Comparison of ENCODE assay signal across 16 mouse cellular contexts in genomic region chr11:97547957-97548706, GRCm38 (mm10). TPM values are rescaled to one million over a fixed set of nuclear protein-coding genes. Genes with fewer than 3 reads are reported as not detected.
DNase-seq lines count a peak whose midpoint lies in the region; ATAC-seq and TF ChIP-seq lines count a peak whose summit lies in the region.
"Had no signal": no experiment of that assay in that cellular context is flagged by ENCODE, and none has a peak within 500 bp of the region (broad histone marks: within the 10 kb centered on the region; RNA-seq: fewer than 3 reads in every experiment).

No protein-coding gene starts in this region.

- WGBS in hindbrain, embryonic 10.5 days = 64% methylated on average over 12 of the region's 12 CpGs
- WGBS in hindbrain, embryonic 14.5 days = 67% methylated on average over 12 of the region's 12 CpGs

- H3K36me3 ChIP-seq in hindbrain, embryonic 10.5 days = no peaks in the 10 kb centered on the region
- H3K36me3 ChIP-seq in hindbrain, embryonic 14.5 days (replicated peaks; ENCODE audit: control insufficient read depth, insufficient read depth) = 0 out of 2 replicates have a peak, but pooled peaks cover 9% of the 10 kb centered on the region
- H3K36me3 ChIP-seq in CH12.LX (replicated peaks in 1 of 2; ENCODE audit: control insufficient read depth in 1 of 2, insufficient read depth in 1 of 2, low read length in 1 of 2) (no peaks in the 10 kb centered on the region), MEL (ENCODE audit: control insufficient read depth in 1 of 2, insufficient read depth in 2 of 2, low read length in 2 of 2) (no peaks in the 10 kb centered on the region)
- H3K36me3 ChIP-seq: kidney, embryonic 15.5 days had no signal

- H3K27ac ChIP-seq in hindbrain, embryonic 10.5 days = 0 out of 2 replicates have a peak overlapping the region, but pooled peaks have one; percentile 83
- H3K27ac ChIP-seq in hindbrain, embryonic 14.5 days = no peak overlapping the region
- no peak overlapping the region for H3K27ac ChIP-seq in CH12.LX (ENCODE audit: insufficient read depth, low read depth)
- H3K27ac ChIP-seq in MEL (ENCODE audit: control insufficient read depth, low read depth, low read length) = no peak overlapping the region
- H3K27ac ChIP-seq: kidney, embryonic 15.5 days had no signal

- TF ChIP-seq CTCF in CH12.LX (conservative IDR thresholded peaks at IDR 0.05 in 1 of 2, IDR thresholded peaks at IDR 0.05 in 1 of 2; ENCODE audit: low read depth in 2 of 2, low read length in 2 of 2) (peak; percentile 24 to 33; a peak in 3 of 4 replicates), MEL (IDR thresholded peaks at IDR 0.05 in 2 of 3, conservative IDR thresholded peaks at IDR 0.05 in 1 of 3; ENCODE audit: control insufficient read depth in 1 of 3, insufficient read depth in 1 of 3, low read depth in 2 of 3, low read length in 3 of 3, poor library complexity in 1 of 3, severe bottlenecking in 1 of 3) (no peak)

- no peak for DNase-seq in hindbrain, embryonic 10.5 days (ENCODE audit: low spot score)
- no peak for DNase-seq in hindbrain, embryonic 14.5 days (ENCODE audit: low spot score)
- DNase-seq in CH12.LX (ENCODE audit: extremely low read depth) (no peak), MEL (ENCODE audit: low read depth, low spot score) (peak; percentile 21)
- DNase-seq in cerebellum, postnatal 14 days = peak; percentile 45 to 53
- DNase-seq in right cerebral cortex, postnatal 10 days (ENCODE audit: low spot score in 2 of 2) = no peak
- no peak for DNase-seq in adrenal gland, postnatal 14 days
- DNase-seq: heart, postnatal 10 days; liver, postnatal 0 days; right cerebral cortex, postnatal 25 days; thymus, postnatal 4 days had no signal

- H3K9me3 ChIP-seq in hindbrain, embryonic 10.5 days = no peaks in the 10 kb centered on the region
- no peaks in the 10 kb centered on the region for H3K9me3 ChIP-seq in hindbrain, embryonic 14.5 days (ENCODE audit: control insufficient read depth, low read length)
- H3K9me3 ChIP-seq in CH12.LX (replicated peaks; ENCODE audit: low read length) (peaks cover 3% of the 10 kb centered on the region), MEL (replicated peaks; ENCODE audit: insufficient read depth, low read length) (no peaks in the 10 kb centered on the region)
- H3K9me3 ChIP-seq: kidney, embryonic 15.5 days had no signal

- TF ChIP-seq RAD21 in CH12.LX (IDR thresholded peaks at IDR 0.05; ENCODE audit: low read depth, low read length) = no peak
- TF ChIP-seq RAD21 in MEL (IDR thresholded peaks at IDR 0.05; ENCODE audit: low read depth, low read length) = no peak

- no peak overlapping the region for H3K4me3 ChIP-seq in hindbrain, embryonic 10.5 days
- no peak overlapping the region for H3K4me3 ChIP-seq in hindbrain, embryonic 14.5 days (replicated peaks; ENCODE audit: low read length)
- no peak overlapping the region for H3K4me3 ChIP-seq in CH12.LX (replicated peaks in 1 of 3; ENCODE audit: low read depth in 2 of 3, low read length in 2 of 3, poor library complexity in 1 of 3)
- H3K4me3 ChIP-seq in MEL (ENCODE audit: control insufficient read depth in 1 of 2, insufficient read depth in 1 of 2, low read depth in 2 of 2, low read length in 2 of 2) = no peak overlapping the region

- no peak for TF ChIP-seq POLR2A in CH12.LX (IDR thresholded peaks at IDR 0.05; ENCODE audit: low read depth, low read length)
- no peak for TF ChIP-seq POLR2A in MEL (IDR thresholded peaks at IDR 0.05; ENCODE audit: control insufficient read depth in 1 of 2, insufficient read depth in 1 of 2, low read depth in 1 of 2, low read length in 2 of 2, poor library complexity in 1 of 2)

- no peak for ATAC-seq in hindbrain, embryonic 14.5 days (ENCODE audit: low FRiP score)
- ATAC-seq: activated CD4-positive, CD25-positive, alpha-beta regulatory T cell, adult 4 months; forebrain, embryonic 16.5 days; inflammation-experienced regulatory T-cells, adult 6 months; liver, postnatal 0 days had no signal

- no peak for TF ChIP-seq EP300 in CH12.LX (IDR thresholded peaks at IDR 0.05; ENCODE audit: low read length)
- no peak for TF ChIP-seq EP300 in MEL (IDR thresholded peaks at IDR 0.05; ENCODE audit: low read depth in 1 of 2, low read length in 2 of 2)

- H3K4me1 ChIP-seq in hindbrain, embryonic 10.5 days (replicated peaks) = peaks cover 74% of the 10 kb centered on the region
- H3K4me1 ChIP-seq in hindbrain, embryonic 14.5 days (replicated peaks; ENCODE audit: control insufficient read depth, insufficient read depth, low read length) = peaks cover 25% of the 10 kb centered on the region
- H3K4me1 ChIP-seq in CH12.LX (ENCODE audit: control insufficient read depth in 1 of 2, insufficient read depth in 2 of 2) (peaks cover 5 to 9% of the 10 kb centered on the region in 2 experiments), MEL (ENCODE audit: control insufficient read depth in 1 of 2, insufficient read depth in 2 of 2, low read length in 2 of 2) (no peaks in the 10 kb centered on the region)

- no peak overlapping the region for H3K4me2 ChIP-seq in hindbrain, embryonic 14.5 days (replicated peaks)
- no peak overlapping the region for H3K4me2 ChIP-seq in CH12.LX (ENCODE audit: insufficient read depth, low read depth, poor library complexity, severe bottlenecking)

- dilution Hi-C loops in CH12.LX (cut with MboI; ENCODE audit: extremely low pct_ligation_motif_present, extremely low pct_unique_long_range_greater_than_20kb, low sequenced_read_pairs) = no loop called here

- H3K79me2 ChIP-seq in CH12.LX (replicated peaks; ENCODE audit: control insufficient read depth, extremely low read depth, insufficient read depth, poor library complexity, severe bottlenecking) (no peaks in the 10 kb centered on the region), MEL (ENCODE audit: control insufficient read depth, insufficient read depth, low read length, poor library complexity) (no peaks in the 10 kb centered on the region)

- H3K9ac ChIP-seq in hindbrain, embryonic 14.5 days = no peak overlapping the region
- H3K9ac ChIP-seq in CH12.LX (ENCODE audit: insufficient read depth, low read depth) (no peak overlapping the region), MEL (ENCODE audit: control insufficient read depth, low read depth, low read length, poor library complexity, severe bottlenecking) (no peak overlapping the region)
- H3K9ac ChIP-seq: kidney, embryonic 15.5 days; liver, postnatal 0 days had no signal

- in situ Hi-C loops in CH12.LX (cut with MboI; ENCODE audit: low pct_ligation_motif_present, low pct_unique_long_range_greater_than_20kb, low sequenced_read_pairs) = no loop called here

- peaks cover 100% of the 10 kb centered on the region for H3K27me3 ChIP-seq in hindbrain, embryonic 10.5 days (ENCODE audit: insufficient read depth, poor library complexity, severe bottlenecking)
- H3K27me3 ChIP-seq in hindbrain, embryonic 14.5 days (ENCODE audit: control insufficient read depth, insufficient read depth, low read length) = peaks cover 34% of the 10 kb centered on the region
- H3K27me3 ChIP-seq in CH12.LX (replicated peaks) = peaks cover 96% of the 10 kb centered on the region
- H3K27me3 ChIP-seq in MEL (ENCODE audit: control insufficient read depth in 1 of 2, insufficient read depth in 2 of 2, low read length in 2 of 2) = peaks cover 31 to 46% of the 10 kb centered on the region in 2 experiments

TF ChIP-seq in CH12.LX, 34 proteins besides CTCF, POLR2A, EP300 and RAD21:
- no peak for TF ChIP-seq ETS1 (conservative IDR thresholded peaks at IDR 0.05; ENCODE audit: low read depth, low read length)
- TF ChIP-seq MYC (IDR thresholded peaks at IDR 0.05; ENCODE audit: low read depth, low read length) = no peak
- TF ChIP-seq SMC3 (IDR thresholded peaks at IDR 0.05; ENCODE audit: low read depth, low read length) = no peak

TF ChIP-seq in MEL, 35 proteins besides CTCF, POLR2A, EP300 and RAD21 (continues in another document):
- TF ChIP-seq NELFE (IDR thresholded peaks at IDR 0.05; ENCODE audit: low read depth, low read length) (no peak), JUND (IDR thresholded peaks at IDR 0.05; ENCODE audit: low read depth, low read length) (no peak), BHLHE40 (IDR thresholded peaks at IDR 0.05; ENCODE audit: borderline replicate concordance, low read depth, low read length) (no peak), NRF1 (IDR thresholded peaks at IDR 0.05; ENCODE audit: insufficient read depth, low read depth, low read length, poor library complexity, severe bottlenecking) (no peak), CHD1 (IDR thresholded peaks at IDR 0.05; ENCODE audit: low read depth, low read length) (no peak), USF1 (IDR thresholded peaks at IDR 0.05; ENCODE audit: low read depth, low read length) (no peak), HCFC1 (IDR thresholded peaks at IDR 0.05; ENCODE audit: low read depth, low read length) (no peak), POLR2AphosphoS5 (IDR thresholded peaks at IDR 0.05; ENCODE audit: borderline replicate concordance, low read depth, low read length) (no peak), TAL1 (IDR thresholded peaks at IDR 0.05; ENCODE audit: low read length) (no peak), MYB (IDR thresholded peaks at IDR 0.05; ENCODE audit: low read depth, low read length) (no peak), ZMIZ1 (IDR thresholded peaks at IDR 0.05; ENCODE audit: low read depth, low read length) (no peak), MYC (IDR thresholded peaks at IDR 0.05; ENCODE audit: low read depth, low read length) (no peak), POLR2AphosphoS2 (IDR thresholded peaks at IDR 0.05; ENCODE audit: low read length) (no peak)

RNA-seq across cellular contexts. Expression of gene Srcin1, which starts 27.9 kb away (rescaled TPM):
- polyA plus RNA-seq in hindbrain, embryonic 10.5 days (2016; fragmentation: Nextera tagmentation; extraction: Ambion mirVana) = 0.76 and 1.8 TPM in 2 replicates
- polyA plus RNA-seq in hindbrain, embryonic 14.5 days (2014; fragmentation: Nextera tagmentation; extraction: Ambion mirVana) = 9.1 and 11.8 TPM in 2 replicates
- total RNA-seq in CH12.LX (2012; rRNA removed) (0.08 TPM in 2 replicates), CH12.LX (2014; rRNA removed) (not detected in 2 replicates), MEL (2012; rRNA removed) (0.03 and 0.04 TPM in 2 replicates)
- polyA plus RNA-seq in CH12.LX (2012; ENCODE audit: insufficient read length, low read depth) (0.09 and 0.12 TPM in 2 replicates), MEL (2012; ENCODE audit: insufficient read depth in 1 of 2, insufficient read length in 2 of 2, low read depth in 1 of 2, low replicate concordance in 2 of 2, missing spikeins in 1 of 2) (under 1 TPM in 1 of 2 experiments, not detected in 1; 0.10 TPM)
- total RNA-seq in adrenal gland, postnatal 14 days (2021) = 9.2 and 10.1 TPM in 2 replicates
- polyA plus RNA-seq: activated CD4-positive, CD25-positive, alpha-beta regulatory T cell, adult 4 months; inflammation-experienced regulatory T-cells, adult 6 months had no signal

RNA-seq across cellular contexts. Expression of gene 4933428G20Rik, which starts 48.0 kb away (rescaled TPM):
- polyA plus RNA-seq in hindbrain, embryonic 10.5 days (2016; fragmentation: Nextera tagmentation; extraction: Ambion mirVana) = 0.59 and 0.66 TPM in 2 replicates
- polyA plus RNA-seq in hindbrain, embryonic 14.5 days (2014; fragmentation: Nextera tagmentation; extraction: Ambion mirVana) = 0.41 TPM in 1 of 2 replicates, not detected in the other
- total RNA-seq in CH12.LX (2012; rRNA removed) = 0.17 TPM in 1 of 2 replicates, not detected in the other
- not detected in 2 replicates for total RNA-seq in CH12.LX (2014; rRNA removed)
- polyA plus RNA-seq in CH12.LX (2012; ENCODE audit: insufficient read length, low read depth) = 0.30 and 0.50 TPM in 2 replicates
- not detected in 2 replicates for total RNA-seq in MEL (2012; rRNA removed)
- polyA plus RNA-seq in MEL (2012; ENCODE audit: insufficient read depth in 1 of 2, insufficient read length in 2 of 2, low read depth in 1 of 2, low replicate concordance in 2 of 2, missing spikeins in 1 of 2) = under 1 TPM in 1 of 2 experiments, not detected in 1; 0.15 TPM
- total RNA-seq in adrenal gland, postnatal 14 days (2021) = not detected in 2 replicates
- total RNA-seq: gastrocnemius, adult 8-10 months; heart, postnatal 10 days had no signal
- polyA plus RNA-seq: activated CD4-positive, CD25-positive, alpha-beta regulatory T cell, adult 4 months; inflammation-experienced regulatory T-cells, adult 6 months had no signal

Comparison
In these comparisons a context has a peak if more than half of its experiments do, and no peak if none do; other contexts are left out.
1. DNase-seq: peak in MEL (single experiment) and cerebellum, postnatal 14 days (2 of 2); none in hindbrain, embryonic 10.5 days (single experiment), hindbrain, embryonic 14.5 days (single experiment), CH12.LX (single experiment), right cerebral cortex, postnatal 10 days (0 of 2) and adrenal gland, postnatal 14 days (single experiment).
2. CTCF ChIP-seq: peak in CH12.LX (2 of 2); none in MEL (0 of 3).